Mouse (Mus musculus): Measurements from ENCODE around the gene Prkag2.

DNA sequence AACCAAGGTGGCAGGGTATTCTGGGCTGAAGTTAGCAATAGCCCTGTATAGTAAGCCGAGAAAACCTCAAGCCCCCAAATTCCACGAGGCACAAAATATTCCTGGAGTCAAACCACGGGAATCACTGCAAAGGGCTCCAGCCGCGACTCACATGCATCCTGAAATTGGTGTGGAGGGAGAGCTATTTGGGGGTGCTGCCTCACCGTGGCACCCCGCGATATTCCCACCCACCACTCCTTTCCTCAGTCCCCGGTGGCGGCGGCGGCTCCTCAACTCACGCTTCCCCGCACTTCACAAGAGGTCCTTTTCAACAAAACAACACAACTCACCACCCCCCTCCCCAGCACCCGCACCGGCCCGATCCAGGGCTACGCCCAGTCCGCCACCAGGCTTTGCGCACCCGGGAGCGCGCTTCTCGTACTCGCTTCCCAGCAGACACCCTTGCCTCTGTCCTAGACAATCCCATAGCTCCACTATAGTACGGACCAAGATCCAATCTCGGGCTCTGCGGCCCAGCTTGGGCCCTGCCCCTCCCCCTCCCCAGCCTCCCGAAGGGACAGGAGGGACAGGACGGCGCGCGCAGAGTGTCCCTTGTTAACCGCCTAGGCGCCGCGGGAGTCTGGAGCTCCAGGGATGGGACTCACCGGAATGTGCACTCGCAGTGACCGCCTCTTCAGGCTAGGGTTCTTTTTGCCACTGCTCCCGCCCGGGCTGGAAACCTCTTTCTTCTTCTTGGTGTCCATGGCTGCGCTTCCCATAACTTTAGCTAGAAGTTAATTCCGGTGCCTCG, 880 bp downstream of the Prkag2 start:
- TF ChIP-seq CTCF (IDR thresholded peaks at IDR 0.05; ENCODE audit: low read depth, low read length): no peak
- no peak for TF ChIP-seq TAL1 (conservative IDR thresholded peaks at IDR 0.05; ENCODE audit: low read depth, low read length)
- no peak for TF ChIP-seq GATA1 (IDR thresholded peaks at IDR 0.05; ENCODE audit: borderline replicate concordance, low read length)

Measured in G1E (cell line).